Mouse (Mus musculus) gonadal fat pad, adult 2 months (tissue): Measurements from ENCODE around the gene Bcl6. TPM values are rescaled to one million over a fixed set of nuclear protein-coding genes. Genes with fewer than 3 reads are reported as not detected.

Experiments
- DNase-seq: peaks from one replicate; pipeline ENCODE4 v3.0.0-alpha.2; 2012; ENCODE audit warnings: low read depth
- polyA plus RNA-seq: library from polyadenylated mRNA; depleted of rRNA; stranded (reverse); fragments of >200 nt; gene quantifications from 2 replicates; pipeline ENCODE4 v1.2.3, GENCODE M21; 2012; rRNA removed

The Bcl6 gene
- 13.0 and 22.3 TPM in 2 replicates for polyA plus RNA-seq

DNA sequence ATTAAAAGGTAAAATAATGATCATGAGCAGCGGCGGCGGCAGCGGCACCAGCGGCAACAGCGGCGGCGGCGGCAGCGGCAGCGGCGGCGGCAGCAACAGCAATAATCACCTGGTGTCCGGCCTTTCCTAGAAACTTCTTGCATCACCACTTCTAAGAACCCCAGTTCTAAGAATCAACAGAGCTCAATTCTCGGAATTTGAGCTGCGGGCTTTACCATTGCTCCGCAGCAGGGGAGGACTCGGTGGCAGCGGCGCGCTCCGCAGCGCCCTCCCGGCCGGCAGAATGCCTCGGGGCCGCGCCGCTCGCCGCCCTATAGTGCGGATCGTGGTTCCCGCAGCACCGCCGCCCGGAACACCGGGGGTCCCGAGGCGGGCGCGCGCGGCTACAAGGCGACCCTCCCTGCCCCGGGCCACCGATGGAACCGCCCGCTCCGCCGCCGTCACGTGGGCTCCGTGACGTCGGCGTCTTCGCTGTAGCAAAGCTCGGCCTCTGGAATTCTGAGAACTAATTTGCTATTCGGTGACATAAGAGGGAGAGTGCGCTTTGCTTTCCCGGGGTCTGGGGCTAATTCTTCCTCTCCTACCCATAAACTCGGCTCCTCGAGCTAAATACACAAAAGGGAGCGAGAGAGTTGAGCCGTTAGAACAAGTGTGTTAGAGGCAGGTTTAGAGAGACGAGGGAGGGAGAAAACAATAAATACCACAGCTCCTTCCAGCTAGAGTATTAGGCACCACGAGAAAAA is at the start of gene Bcl6, which contains the start of gene Gm37419:
Gene Bcl6 (minus strand): TSS at position 387 of the 743 bp plus-strand sequence.
Gene Gm37419 (plus strand): TSS at position 17 of the 743 bp plus-strand sequence.
- no peak for DNase-seq

DNA sequence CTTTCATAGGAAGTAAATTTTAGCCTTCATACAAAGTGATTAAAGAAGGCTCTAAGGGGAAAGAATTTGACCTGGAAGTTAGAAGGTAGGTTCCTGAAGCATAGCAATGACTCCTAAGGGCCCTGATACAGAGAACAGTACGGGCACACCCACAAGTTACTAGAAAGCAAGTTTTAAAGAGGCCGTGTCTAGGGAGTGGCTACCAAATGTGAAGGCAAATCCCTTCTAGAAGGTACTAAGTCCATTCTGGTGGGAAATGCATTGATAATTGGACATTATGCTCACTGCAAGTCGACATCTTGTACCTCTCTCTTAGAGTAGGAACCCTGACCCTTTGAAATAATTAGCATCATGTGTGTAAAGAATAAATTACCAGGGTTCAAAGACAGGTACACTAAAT is 47.7 kb upstream of the Bcl6 start:
- no peak for DNase-seq

DNA sequence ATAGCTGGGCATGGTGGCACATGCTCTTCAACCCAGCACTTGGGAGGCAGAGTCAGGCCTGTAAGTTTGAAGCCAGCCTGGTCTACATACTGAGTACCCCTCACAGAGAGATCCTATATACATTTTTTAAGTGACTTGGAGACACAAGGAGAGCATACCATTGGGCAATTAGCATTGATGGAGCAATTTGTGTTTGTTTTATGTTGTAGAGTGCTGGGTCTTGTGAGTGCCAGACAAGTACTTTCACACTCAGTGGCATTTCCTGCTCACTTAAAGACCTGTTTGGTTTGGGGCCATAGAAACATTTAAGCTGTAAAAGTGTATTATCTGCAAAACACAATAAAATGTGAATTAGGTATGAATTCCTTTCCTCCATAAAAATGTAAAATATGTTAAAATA is 47.1 kb upstream of the Bcl6 start:
- DNase-seq, result no peak

DNA sequence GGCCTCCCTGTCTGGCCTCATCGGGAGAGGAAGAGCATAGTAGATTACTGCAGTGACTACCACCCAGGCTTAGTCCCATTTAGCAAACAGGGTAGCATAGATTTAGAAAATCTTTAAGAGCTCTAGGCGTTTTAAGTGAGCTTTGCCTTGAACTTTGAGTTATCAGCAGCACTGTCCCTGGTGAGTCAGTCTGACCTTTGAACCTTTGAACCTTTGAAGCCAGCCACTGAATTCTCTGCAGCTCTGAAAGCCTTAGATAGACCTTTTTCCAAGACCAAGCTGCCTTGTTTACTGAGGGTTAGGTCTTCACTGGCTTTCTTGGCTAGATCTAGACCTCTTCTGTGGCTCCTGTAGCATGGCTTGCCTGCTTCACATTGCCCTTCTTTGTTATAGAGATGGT is 45.8 kb upstream of the Bcl6 start:
- DNase-seq, result no peak

DNA sequence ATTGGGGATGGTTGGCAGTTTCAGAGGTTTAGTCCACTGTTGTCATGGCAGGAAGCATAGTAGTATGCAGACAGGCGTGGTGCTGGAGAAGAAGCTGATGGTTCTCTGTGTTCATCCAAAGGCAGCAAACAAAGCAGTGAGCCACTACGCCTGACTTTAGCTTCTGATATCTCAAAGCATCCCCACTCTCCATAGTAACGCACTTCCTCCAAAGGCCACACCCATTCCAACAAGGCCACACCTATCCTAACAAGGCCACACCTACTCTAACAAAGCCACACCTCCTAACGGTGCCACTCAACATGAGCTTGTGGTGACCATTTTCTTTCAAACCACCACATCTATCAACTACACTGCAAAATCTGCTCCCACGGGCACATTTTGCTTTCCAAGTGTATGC is 44.6 kb upstream of the Bcl6 start:
- no peak for DNase-seq

DNA sequence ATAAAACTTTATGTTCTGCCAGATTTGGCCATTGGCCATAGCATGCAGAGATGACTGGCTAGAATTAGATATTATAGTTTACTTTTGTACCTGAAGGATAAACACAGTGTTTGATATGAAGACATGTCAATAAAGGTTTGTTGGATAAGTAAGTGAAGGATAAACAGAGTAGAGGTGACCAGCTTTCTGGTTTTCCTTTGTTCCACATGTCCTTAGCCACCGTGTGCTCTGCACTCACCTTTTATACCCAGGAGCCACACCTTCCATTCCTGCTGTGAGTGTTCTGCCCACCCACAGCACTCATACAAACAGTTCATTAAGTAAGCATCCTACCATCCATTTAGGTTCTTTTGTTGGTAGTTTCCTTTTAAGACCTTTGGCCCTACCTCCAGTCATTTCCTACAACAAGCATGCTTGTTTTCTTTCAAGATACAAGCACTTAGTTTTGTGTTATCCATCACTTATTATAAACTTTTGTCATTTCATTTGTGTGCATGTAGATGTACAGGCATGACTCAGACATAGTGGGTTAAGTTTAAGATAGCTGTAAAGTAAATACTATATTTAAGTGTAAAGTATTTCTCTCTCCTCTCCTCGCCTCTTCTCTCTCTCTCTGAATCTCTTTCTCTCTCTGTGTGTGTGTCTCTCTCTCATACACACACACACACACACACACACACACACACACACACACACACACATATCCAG is 41.5 kb upstream of the Bcl6 start:
- no peak for DNase-seq

DNA sequence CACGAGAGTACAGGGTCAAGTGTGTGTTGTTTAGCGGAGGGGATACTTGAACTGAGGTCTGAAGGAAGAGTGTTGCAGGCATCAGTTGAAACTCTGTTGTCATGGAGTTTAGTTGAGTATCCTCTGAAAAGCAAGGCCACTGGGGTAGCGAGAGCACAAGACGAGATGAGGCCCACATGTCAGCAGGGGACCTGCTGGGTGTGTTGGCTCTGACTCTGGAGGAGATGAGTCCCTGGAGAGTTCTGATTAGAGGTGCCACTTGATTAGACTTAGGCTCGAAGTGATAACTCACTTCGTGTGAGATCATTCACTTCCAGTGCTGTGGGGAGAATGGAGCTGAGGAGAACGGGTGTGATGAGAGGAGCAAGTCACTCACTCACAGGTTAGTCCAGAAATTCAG is 36.8 kb upstream of the Bcl6 start:
- no peak for DNase-seq

DNA sequence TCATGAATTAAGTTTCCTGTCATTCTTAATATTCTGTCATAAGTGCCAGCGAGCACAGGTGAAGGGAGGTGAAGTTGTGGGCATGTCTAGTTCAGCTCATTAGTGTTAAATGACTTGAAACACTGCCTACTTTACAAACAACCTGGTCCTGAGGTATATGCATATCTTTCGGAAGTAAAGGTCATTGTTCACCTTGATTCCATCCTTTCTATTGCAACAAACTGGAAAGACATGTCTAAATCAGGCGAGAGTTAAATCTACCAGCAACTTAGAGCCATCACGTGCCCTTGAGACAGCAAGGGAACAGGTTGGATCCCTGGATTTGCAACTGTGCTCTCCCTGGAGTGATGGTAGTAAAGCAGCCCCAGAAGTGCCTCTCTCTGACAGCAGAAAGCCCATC is 34.0 kb upstream of the Bcl6 start:
- DNase-seq, result peak; percentile 84

DNA sequence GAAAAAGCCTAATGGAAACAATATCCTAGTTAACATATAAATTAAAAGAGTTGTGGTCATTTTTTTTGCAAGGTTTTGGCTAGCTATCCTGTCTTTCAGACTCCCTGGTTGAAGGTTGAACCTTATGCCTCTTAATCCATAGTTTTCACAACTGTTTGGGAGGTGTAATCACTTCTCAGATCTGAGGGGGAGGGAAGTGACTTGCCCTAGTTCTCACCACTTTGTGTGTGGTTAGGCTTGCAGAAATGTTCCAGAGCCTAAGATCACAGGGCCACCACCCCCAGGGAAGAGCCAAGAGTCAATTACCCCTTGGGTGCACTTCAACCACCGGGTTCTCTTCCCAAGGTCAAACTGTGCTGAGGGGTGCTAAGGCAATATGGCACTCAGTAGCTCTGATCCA is 33.1 kb upstream of the Bcl6 start:
- peak; percentile 75 for DNase-seq

DNA sequence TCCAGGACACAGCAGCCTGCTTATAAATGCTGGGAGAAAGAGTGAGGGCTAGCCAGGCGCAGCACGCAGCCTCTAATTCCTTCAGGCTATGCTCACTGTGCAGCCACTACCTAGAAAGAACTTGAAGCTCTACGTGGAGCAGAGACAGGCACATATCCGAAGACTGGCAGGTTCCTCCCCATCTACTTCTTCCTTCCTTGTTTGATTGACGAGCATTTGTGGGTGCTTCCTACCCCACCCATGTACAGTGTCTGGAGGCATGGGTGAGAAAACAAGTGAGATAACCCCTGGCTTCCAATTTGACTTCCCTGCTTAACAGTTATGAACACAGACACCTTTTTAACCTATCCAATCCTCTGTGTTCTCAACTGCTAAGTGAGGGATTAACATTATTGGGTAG is 28.1 kb upstream of the Bcl6 start:
- no peak for DNase-seq

DNA sequence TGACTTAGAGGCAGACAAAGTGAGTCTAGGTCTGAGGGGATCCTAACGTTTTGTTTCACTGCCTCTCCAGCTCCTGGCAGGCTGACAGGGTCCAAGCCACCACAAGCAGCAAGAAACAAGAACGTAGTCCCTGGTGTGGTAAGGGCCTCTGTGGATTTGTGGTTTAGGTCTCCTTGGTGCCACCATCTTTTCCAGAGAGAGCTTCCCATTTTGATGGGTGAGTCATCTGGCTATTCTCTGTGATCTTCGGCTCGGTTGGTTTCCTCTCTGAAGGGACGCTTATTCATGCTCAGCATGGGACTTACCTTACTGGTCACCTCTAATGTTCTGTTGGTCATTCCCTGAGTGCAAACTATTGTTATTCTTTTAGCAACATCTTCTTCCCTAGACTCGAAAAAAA is 27.6 kb upstream of the Bcl6 start:
- DNase-seq, result no peak

DNA sequence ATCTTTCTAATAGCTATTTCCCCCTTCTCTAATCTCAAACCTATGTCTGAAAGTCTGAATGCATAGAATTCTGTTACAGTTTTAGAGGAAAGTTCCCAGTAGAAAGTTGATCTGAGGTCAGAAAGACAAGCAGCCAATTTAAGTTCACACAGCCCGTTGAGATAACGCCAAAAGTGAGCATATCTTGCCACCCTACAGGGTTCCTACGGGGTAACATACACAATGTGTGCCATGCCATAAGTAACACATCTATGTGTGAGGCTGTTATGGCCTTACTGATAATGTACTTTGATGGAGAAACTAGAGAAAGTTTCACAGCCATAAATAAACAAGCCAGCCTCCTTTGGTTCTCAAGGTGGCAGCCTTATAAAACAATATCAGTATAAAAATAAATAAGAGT is 25.7 kb upstream of the Bcl6 start:
- DNase-seq, result no peak

DNA sequence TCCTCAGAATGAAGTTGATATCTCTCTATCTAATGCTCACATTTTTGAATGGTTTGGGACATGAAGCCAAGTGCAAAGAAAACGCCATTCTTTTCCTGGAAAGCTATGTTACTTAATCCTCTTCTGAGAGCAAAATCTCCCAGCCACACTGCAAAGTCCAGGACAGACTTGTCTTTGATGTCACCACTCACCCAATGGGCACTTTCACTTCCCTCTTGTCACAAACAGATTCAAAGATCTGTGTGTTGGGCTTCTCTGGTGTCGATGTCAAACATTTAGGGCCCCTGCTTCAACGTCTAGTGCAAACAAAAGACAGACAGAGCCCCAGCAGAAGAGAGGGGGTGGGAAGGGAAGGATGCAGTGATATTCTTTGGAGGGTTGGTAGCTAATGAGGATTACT is 23.4 kb upstream of the Bcl6 start:
- DNase-seq, result no peak

DNA sequence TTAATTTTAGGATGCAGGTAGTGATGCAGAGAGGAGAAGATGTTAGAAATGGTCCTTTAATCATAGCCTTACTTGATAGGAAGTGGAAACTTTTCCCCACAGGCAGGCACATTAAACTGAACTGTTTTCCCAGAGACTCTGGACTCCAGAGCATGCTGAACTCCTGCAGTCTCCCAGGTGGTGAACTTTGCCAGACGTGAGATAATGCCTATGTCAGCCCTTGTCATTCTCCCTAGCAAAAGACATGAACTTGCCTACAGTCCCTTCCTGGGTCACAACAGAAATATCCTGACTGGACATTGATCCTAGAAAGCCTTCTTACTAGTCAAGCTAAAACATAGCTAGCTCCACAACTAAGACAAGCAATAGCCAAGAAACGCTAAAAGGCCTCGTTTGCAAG is 22.7 kb upstream of the Bcl6 start:
- no peak for DNase-seq

DNA sequence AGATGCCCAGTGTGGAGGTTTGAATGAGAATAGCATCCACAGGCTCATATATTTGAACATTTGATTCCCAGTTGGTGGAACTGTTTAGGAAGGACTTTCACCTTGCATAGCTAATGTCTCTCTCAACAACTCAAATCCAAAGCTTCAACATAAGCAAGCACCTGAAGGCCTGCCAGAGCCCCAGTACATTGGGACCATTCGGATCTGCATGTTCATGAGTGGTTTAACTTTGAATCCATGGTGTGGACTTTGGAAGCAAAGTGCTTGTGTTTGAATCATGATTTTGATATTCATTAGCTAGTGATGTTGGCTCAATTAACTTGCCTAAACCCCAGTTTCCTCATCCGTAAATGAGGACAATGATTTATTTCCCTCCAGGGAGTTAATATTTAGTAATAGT is 21.2 kb upstream of the Bcl6 start:
- no peak for DNase-seq

DNA sequence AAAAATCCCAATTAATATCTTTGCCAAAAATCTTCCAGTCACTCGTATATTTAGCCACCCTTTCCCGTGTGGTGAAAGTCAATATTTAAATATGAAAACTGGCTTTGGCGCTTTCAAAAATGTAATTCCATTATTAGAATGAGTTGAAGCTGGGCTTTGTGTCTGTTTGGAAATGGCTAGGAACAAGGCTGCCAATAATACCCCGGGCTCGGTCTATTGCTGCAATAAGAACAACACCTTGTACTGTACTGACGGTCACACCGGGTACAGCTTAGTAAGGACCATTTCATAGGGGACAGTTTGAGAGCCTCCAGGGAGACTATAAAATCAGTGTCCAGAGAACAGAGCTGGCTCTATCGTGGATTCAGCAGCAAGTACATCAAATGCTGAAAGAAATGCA is 17.3 kb upstream of the Bcl6 start:
- DNase-seq, result no peak

DNA sequence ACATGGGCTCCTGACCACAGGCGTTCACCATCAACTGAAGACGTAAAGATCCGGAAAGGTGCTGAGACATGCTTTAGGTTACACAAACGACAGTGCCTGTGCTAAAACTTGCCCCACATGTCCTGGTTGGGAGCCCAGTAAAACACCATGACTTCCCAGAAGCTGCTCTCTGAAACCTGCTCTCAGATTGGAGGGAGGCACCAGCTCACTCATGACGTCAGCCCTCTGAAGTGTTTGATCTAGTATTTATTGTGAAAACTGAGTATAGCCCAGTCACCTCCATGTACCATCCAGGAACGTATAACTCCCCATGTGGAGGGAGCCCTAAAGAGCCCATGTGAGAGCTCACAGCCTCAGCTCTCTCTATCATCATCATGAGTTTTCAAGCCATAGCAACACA is 9.3 kb upstream of the Bcl6 start:
- DNase-seq, result no peak

DNA sequence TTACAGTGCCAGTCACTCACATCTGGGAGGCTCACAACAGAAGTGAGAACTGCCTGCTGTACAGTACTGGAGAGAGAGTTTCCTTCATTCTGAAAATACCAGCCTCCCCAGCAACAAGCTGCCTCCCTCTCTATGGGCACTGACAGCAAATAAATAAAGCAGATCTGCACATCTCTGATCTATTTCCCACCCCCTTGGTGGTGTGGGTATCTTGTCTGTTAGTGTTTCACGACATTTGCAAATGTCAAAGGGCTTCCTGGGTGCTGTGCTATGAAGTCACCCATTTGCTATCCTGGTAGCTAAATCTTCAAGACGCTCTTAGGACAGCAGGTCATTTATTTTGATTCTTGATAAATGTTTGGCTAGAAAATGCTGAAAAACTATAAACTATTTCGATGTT is 8.6 kb upstream of the Bcl6 start:
- no peak for DNase-seq

DNA sequence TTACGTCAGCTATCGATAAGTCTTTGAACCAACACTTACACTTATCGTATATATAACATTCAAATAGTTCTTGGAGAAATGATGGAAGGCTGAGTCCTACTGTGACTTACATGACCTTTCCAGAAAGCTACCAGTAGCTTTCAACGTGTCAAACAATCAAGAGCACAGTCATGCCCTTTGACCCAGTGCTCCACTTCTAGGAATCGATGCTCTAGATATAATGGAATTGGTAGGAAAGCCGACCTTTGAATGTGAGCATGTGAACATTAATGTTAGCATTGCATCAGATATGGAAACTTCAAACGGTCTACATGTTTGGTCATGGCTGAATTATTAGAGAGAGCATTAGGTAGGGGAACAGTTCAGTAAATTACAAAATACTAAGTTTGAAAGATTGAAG is 7.7 kb upstream of the Bcl6 start:
- no peak for DNase-seq

DNA sequence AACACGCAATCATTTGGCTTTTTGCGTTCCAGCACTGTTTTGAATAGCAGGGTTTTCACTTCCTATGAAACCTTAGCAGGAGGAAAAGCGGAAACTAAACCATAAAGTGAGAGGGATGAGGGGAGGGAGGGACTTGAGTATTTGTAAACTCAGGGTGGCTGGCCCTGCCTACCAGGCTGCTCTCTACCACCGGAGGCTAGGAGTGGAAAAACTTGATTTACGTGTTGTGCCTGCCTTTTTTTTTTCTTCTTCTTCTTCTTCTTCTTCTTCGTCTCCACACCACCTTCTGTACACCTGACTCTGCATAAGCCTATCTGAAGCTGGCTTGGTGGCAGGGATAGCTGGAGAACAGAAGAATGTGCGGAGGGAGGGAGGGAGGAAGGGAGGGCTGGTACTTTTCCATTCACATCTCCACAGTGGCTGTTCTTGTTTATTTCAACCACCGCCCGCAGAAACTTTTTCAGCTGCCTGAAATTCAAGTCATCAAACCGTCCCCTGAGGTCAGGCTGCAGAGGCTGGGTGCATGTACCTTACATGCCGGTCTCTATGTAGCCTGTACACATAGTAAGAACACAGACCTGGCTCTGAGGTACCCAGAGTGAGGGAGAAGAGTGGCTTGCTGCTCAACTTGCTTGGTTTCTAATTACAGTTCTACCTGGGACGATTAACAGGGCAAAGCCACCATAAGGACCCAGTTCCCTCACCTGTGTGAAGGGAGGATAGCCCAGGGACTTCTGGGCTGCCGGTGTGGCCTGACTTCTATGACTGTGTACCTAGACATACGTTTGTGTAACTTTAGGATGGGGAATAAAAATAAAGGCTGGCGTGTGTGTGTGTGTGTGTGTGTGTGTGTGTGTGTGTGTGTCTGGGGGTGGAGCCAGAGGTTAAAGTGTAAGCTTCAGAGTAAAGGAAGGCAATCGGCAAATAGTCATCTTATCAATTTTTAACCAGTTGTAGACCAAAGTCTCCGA is 5.0 kb upstream of the Bcl6 start:
- no peak for DNase-seq

DNA sequence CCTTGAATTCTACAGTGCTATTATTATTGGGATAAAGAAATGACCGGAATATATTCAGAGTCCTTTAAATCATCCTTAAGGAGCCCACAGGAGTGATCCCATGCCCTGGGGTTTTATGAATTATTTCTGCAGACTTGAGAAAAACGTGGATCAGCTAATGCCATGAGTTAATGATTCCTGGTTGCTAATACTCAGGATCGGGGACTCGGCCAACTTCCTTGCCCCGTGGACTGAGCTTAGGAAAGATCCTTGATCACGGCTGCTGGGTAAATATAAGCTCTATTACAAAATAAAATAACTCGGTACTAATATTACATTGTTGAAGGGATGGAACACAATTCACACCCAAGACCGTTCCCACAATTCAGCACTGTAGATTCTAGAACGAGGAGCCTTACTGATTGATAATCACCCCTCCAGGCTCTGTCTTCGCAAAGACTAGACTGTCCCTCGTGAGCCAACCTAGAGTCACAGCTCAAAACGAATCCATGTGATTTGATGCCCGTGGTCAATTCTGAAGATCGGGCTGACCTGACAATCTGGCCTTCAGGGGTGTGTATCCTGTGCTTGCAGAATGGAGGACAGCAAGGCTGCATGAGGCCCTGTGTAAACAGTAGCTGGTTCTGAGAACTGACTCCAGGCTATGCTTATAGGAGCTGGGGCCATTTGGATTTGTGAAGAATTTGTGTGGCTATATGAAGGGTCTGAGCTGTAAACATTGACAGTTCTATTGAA is 3.4 kb upstream of the Bcl6 start:
- DNase-seq, result no peak

DNA sequence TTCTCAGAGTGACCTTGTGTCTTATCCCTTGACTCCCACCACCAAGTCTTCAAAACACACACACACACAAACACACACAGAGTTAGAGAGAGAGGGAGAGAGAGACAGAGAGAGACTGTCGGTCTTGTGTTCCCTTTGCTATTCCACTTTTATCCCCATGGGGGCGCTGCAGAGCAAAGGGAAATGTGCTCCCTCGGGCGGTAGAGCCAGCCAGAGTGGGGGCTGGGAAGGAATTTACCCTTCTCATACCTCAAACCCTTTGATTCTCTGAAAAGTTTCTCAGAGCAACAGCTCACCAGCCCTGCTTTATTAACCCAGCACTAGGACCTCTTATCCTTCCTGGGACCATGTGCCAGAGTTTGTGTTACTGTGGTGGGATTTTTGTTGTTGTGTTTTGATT is 2.5 kb upstream of the Bcl6 start:
- no peak for DNase-seq
